ENCODE assay signal across 8 mouse cellular contexts in the genomic region with DNA sequence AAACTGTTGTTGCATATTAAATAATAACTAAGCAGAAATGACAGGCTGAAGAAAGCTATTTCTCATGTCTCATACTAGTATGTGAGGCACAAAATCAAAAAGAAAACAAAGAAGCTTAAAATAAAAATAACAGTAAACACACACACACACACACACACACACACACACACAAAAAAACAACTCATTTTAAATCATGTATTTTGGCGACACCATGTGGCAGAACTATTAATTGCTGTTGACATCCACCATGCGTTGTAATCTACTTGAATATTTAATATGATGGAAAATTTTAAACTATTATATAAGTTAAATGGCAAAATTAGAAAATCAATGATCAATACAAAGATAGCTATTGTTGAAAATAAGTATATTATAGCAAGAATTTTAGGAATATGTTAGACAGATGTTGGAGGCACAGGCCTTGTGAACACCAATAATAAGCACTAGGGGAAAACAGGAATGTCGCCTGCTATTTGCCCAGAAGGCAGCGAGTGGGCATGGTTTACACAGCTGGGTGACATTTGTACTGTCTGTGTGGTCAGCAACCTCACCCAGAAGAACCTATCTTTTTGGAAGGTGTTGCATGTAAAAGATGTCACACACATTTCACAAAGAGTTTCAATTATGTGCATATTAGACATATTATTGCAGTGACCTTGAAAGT. TPM values are rescaled to one million over a fixed set of nuclear protein-coding genes. Genes with fewer than 3 reads are reported as not detected.
DNase-seq lines count a peak whose midpoint lies in the region; ATAC-seq and TF ChIP-seq lines count a peak whose summit lies in the region.

No protein-coding gene starts in this region.

- H3K4me2 ChIP-seq in forebrain, embryonic 15.5 days (replicated peaks): no peak overlapping the region

- H3K9ac ChIP-seq in forebrain, embryonic 15.5 days (replicated peaks): no peak overlapping the region

- DNase-seq in kidney, adult 9 months: peak; percentile 9
- DNase-seq in kidney, adult 18-20 months: no peak
- DNase-seq in adipocyte (ENCODE audit: low spot score): peak; percentile 54
- DNase-seq in T-cell, adult 2 months (ENCODE audit: low spot score): no peak
- no peak for DNase-seq in ovary, postnatal 36 days (ENCODE audit: low spot score)

- H3K27me3 ChIP-seq in E14TG2a.4 (ENCODE audit: insufficient read depth, low read length): no peaks in the 10 kb centered on the region
- no peaks in the 10 kb centered on the region for H3K27me3 ChIP-seq in forebrain, embryonic 15.5 days

- 0 out of 2 replicates have a peak, but pooled peaks have one; percentile 51 for ATAC-seq in forebrain, embryonic 15.5 days (replicated peaks)
- peak; percentile 61; the same call in 1 of the 2 replicates for ATAC-seq in megakaryocyte progenitor cell, adult 5-6 weeks (replicated peaks; ENCODE audit: poor library complexity)

- H3K4me3 ChIP-seq in E14TG2a.4 (replicated peaks; ENCODE audit: low read length): no peak overlapping the region
- H3K4me3 ChIP-seq in forebrain, embryonic 15.5 days: no peak overlapping the region

- WGBS in forebrain, embryonic 15.5 days: 23% methylated on average over 4 of the region's 4 CpGs

- no peaks in the 10 kb centered on the region for H3K4me1 ChIP-seq in E14TG2a.4 (replicated peaks; ENCODE audit: low read depth, low read length)
- H3K4me1 ChIP-seq in forebrain, embryonic 15.5 days: no peaks in the 10 kb centered on the region

- H3K27ac ChIP-seq in forebrain, embryonic 15.5 days (replicated peaks): no peak overlapping the region

- H3K36me3 ChIP-seq in E14TG2a.4 (ENCODE audit: insufficient read depth, low read length): no peaks in the 10 kb centered on the region
- H3K36me3 ChIP-seq in forebrain, embryonic 15.5 days: no peaks in the 10 kb centered on the region

- no peaks in the 10 kb centered on the region for H3K9me3 ChIP-seq in E14TG2a.4 (ENCODE audit: low read length)
- H3K9me3 ChIP-seq in forebrain, embryonic 15.5 days: no peaks in the 10 kb centered on the region

- TF ChIP-seq CTCF in E14TG2a.4 (conservative IDR thresholded peaks at IDR 0.05; ENCODE audit: low read length): peak; percentile 45

RNA-seq across cellular contexts. Expression of a gene that starts 18.7 kb away (rescaled TPM):
- 0.52 and 0.99 TPM in 2 replicates for polyA plus RNA-seq in forebrain, embryonic 15.5 days (2015; fragmentation: Nextera tagmentation; extraction: Ambion mirVana)
- not detected in 2 replicates for total RNA-seq in megakaryocyte progenitor cell, adult 5-6 weeks (2015)
- not detected in 2 replicates for total RNA-seq in megakaryocyte progenitor cell, adult 5-6 weeks (2017)

RNA-seq across cellular contexts. Expression of a gene that starts 46.2 kb away (rescaled TPM):
- polyA plus RNA-seq in forebrain, embryonic 15.5 days (2015; fragmentation: Nextera tagmentation; extraction: Ambion mirVana): 0.06 and 0.13 TPM in 2 replicates
- not detected in 2 replicates for total RNA-seq in megakaryocyte progenitor cell, adult 5-6 weeks (2015)
- not detected in 2 replicates for total RNA-seq in megakaryocyte progenitor cell, adult 5-6 weeks (2017)

Comparison
In these comparisons a context has a peak if more than half of its experiments do, and no peak if none do; other contexts are left out.
1. DNase-seq: peak in kidney, adult 9 months (single experiment) and adipocyte (single experiment); none in kidney, adult 18-20 months (single experiment), T-cell, adult 2 months (single experiment) and ovary, postnatal 36 days (single experiment).